In the genomic region with DNA sequence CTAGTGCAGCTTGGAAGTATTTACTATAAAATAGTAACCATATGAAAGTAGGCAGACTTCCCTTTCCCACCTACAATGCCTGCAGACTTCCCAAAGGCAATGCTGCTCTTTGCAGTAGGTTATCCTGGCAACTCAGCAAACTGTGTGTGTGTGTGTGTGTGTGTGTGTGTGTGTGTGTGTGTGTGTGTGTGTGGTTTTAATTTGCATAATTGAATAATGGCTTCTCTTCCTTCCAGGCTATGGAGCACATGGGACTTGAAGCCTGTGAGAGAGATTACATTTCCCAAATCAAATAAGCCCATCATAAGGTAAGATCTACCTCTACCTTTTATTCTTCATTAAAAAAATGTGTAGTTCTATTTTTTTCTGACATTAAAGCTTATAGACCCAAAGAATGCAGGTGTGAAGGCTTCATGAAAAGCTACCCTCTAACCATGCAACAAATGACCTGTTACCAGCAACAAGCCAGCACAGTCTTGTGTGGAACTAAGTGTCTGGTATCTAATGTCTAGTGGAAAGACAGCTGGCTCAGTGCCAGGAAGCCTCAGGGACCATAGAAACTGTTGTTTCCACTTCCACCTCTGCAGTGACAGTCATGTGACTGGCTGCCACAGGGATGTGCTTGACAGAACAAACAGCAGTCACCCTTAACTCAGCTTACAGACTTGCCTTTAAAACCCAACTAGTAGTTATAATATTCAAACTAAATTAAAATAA, we compare ENCODE assay signal across 8 mouse cellular contexts. TPM values are rescaled to one million over a fixed set of nuclear protein-coding genes. Genes with fewer than 3 reads are reported as not detected.
DNase-seq lines count a peak whose midpoint lies in the region; ATAC-seq and TF ChIP-seq lines count a peak whose summit lies in the region.

No protein-coding gene starts in this region.

- no peak for TF ChIP-seq EP300 in lung, postnatal 0 days (IDR thresholded peaks at IDR 0.05)

- H3K4me2 ChIP-seq in limb, embryonic 11.5 days (ENCODE audit: low read depth, severe bottlenecking): no peak overlapping the region
- H3K4me2 ChIP-seq in heart, embryonic 15.5 days: no peak overlapping the region
- H3K4me2 ChIP-seq in lung, postnatal 0 days (replicated peaks; ENCODE audit: low read depth, low read length): no peak overlapping the region

- H3K9me3 ChIP-seq in limb, embryonic 11.5 days (ENCODE audit: control insufficient read depth, low read length): no peaks in the 10 kb centered on the region
- no peaks in the 10 kb centered on the region for H3K9me3 ChIP-seq in limb, embryonic 10.5 days (replicated peaks)
- H3K9me3 ChIP-seq in heart, embryonic 15.5 days (replicated peaks): no peaks in the 10 kb centered on the region
- no peaks in the 10 kb centered on the region for H3K9me3 ChIP-seq in lung, postnatal 0 days (ENCODE audit: low read length)

- ATAC-seq in limb, embryonic 11.5 days (ENCODE audit: insufficient number of reproducible peaks, low FRiP score, low TSS enrichment, low read depth): 0 out of 2 replicates have a peak, but pooled peaks have one; percentile 31
- ATAC-seq in heart, embryonic 15.5 days (replicated peaks; ENCODE audit: insufficient number of reproducible peaks, insufficient read depth, low FRiP score, low read depth): peak; percentile 85
- ATAC-seq in lung, postnatal 0 days: no peak

- no peak overlapping the region for H3K27ac ChIP-seq in limb, embryonic 11.5 days (replicated peaks; ENCODE audit: low read depth, low read length)
- no peak overlapping the region for H3K27ac ChIP-seq in limb, embryonic 10.5 days
- H3K27ac ChIP-seq in heart, embryonic 15.5 days: no peak overlapping the region
- no peak overlapping the region for H3K27ac ChIP-seq in lung, postnatal 0 days (ENCODE audit: low read length)

- TF ChIP-seq CTCF in lung, postnatal 0 days (IDR thresholded peaks at IDR 0.05): no peak

- no peak for DNase-seq in limb, embryonic 11.5 days (ENCODE audit: low spot score)
- DNase-seq in limb, embryonic 10.5 days (ENCODE audit: low spot score): no peak
- DNase-seq in adipocyte (ENCODE audit: low spot score): peak; percentile 3
- DNase-seq in lung, postnatal 0 days (ENCODE audit: low spot score): peak; percentile 32
- DNase-seq in skeletal muscle tissue, adult 2 months (ENCODE audit: low read depth, low spot score): peak; percentile 10
- no peak for DNase-seq in frontal cortex, postnatal 36 days (ENCODE audit: low spot score in 2 of 2)
- no peak for DNase-seq in c-Kit-positive CD71-positive TER-119-positive erythroid progenitor cells, embryonic 14.5 days (ENCODE audit: low spot score)

- no peaks in the 10 kb centered on the region for H3K27me3 ChIP-seq in limb, embryonic 11.5 days (ENCODE audit: control insufficient read depth, insufficient read depth, low read length)
- H3K27me3 ChIP-seq in limb, embryonic 10.5 days (ENCODE audit: low read depth, poor library complexity, severe bottlenecking): no peaks in the 10 kb centered on the region
- no peaks in the 10 kb centered on the region for H3K27me3 ChIP-seq in heart, embryonic 15.5 days
- H3K27me3 ChIP-seq in lung, postnatal 0 days (replicated peaks; ENCODE audit: insufficient read depth, low read length): no peaks in the 10 kb centered on the region

- H3K36me3 ChIP-seq in limb, embryonic 11.5 days (ENCODE audit: control insufficient read depth, insufficient read depth, low read length): no peaks in the 10 kb centered on the region
- H3K36me3 ChIP-seq in limb, embryonic 10.5 days: no peaks in the 10 kb centered on the region; the same call in 1 of the 2 replicates
- H3K36me3 ChIP-seq in heart, embryonic 15.5 days: no peaks in the 10 kb centered on the region
- H3K36me3 ChIP-seq in lung, postnatal 0 days (ENCODE audit: insufficient read depth, low read length): peaks cover 19% of the 10 kb centered on the region; the same call in 1 of the 2 replicates

- H3K4me3 ChIP-seq in limb, embryonic 11.5 days (ENCODE audit: low read depth, low read length): no peak overlapping the region
- H3K4me3 ChIP-seq in limb, embryonic 10.5 days: no peak overlapping the region
- no peak overlapping the region for H3K4me3 ChIP-seq in heart, embryonic 15.5 days
- H3K4me3 ChIP-seq in lung, postnatal 0 days (ENCODE audit: low read depth, low read length): no peak overlapping the region

- no peak overlapping the region for H3K9ac ChIP-seq in limb, embryonic 11.5 days (ENCODE audit: low read length)
- no peak overlapping the region for H3K9ac ChIP-seq in heart, embryonic 15.5 days
- no peak overlapping the region for H3K9ac ChIP-seq in lung, postnatal 0 days (replicated peaks; ENCODE audit: low read depth)

- no peaks in the 10 kb centered on the region for H3K4me1 ChIP-seq in limb, embryonic 11.5 days (ENCODE audit: control insufficient read depth, insufficient read depth, low read length)
- no peaks in the 10 kb centered on the region for H3K4me1 ChIP-seq in limb, embryonic 10.5 days
- peaks cover 4% of the 10 kb centered on the region for H3K4me1 ChIP-seq in heart, embryonic 15.5 days (replicated peaks)
- H3K4me1 ChIP-seq in lung, postnatal 0 days (ENCODE audit: insufficient read depth, low read depth, low read length): no peaks in the 10 kb centered on the region

RNA-seq across cellular contexts. Expression of a gene that starts 7.9 kb away (rescaled TPM):
- polyA plus RNA-seq in limb, embryonic 11.5 days (2014; fragmentation: Nextera tagmentation; extraction: Ambion mirVana): 0.48 and 1.1 TPM in 2 replicates
- 0.10 and 0.16 TPM in 2 replicates for polyA plus RNA-seq in limb, embryonic 10.5 days (2016; fragmentation: Nextera tagmentation; extraction: Ambion mirVana)
- polyA plus RNA-seq in heart, embryonic 15.5 days (2015; fragmentation: Nextera tagmentation; extraction: Ambion mirVana): 0.19 and 0.75 TPM in 2 replicates
- 0.94 and 1.4 TPM in 2 replicates for polyA plus RNA-seq in lung, postnatal 0 days (2015; fragmentation: Nextera tagmentation; extraction: Ambion mirVana)

Comparison
In these comparisons a context has a peak if more than half of its experiments do, and no peak if none do; other contexts are left out.
1. DNase-seq: peak in adipocyte (single experiment), lung, postnatal 0 days (single experiment) and skeletal muscle tissue, adult 2 months (single experiment); none in limb, embryonic 11.5 days (single experiment), limb, embryonic 10.5 days (single experiment), frontal cortex, postnatal 36 days (0 of 2) and c-Kit-positive CD71-positive TER-119-positive erythroid progenitor cells, embryonic 14.5 days (single experiment).